Mouse (Mus musculus) hindbrain, embryonic 16.5 days (tissue): Measurements from ENCODE around the gene Sys1. TPM values are rescaled to one million over a fixed set of nuclear protein-coding genes. Genes with fewer than 3 reads are reported as not detected.

Experiments used
- ATAC-seq: fragments of 200-750 bp; cut with Nextera tagmentation; 2 replicates; pipeline ENCODE4 v1.8.0; 2017; ENCODE audit warnings: moderate TSS enrichment, moderate library complexity
- H3K27ac ChIP-seq: fragments of 300-500 bp; sonication (generic); 2 replicates; pipeline ENCODE4 v1.5.1; 2014; ENCODE audit warnings: low read depth, mild to moderate bottlenecking, control low read depth, low read length, moderate library complexity
- H3K27me3 ChIP-seq: fragments of 300-500 bp; sonication (generic); replicated peaks from 2 replicates; pipeline ENCODE4 v1.6.1; 2014; ENCODE audit warnings: low read length; ENCODE audit not compliant: control insufficient read depth, insufficient read depth
- H3K36me3 ChIP-seq: fragments of 300-500 bp; sonication (generic); 2 replicates; pipeline ENCODE4 v1.6.1; 2014; ENCODE audit warnings: mild to moderate bottlenecking, low read length, moderate library complexity, mixed read lengths; ENCODE audit not compliant: control insufficient read depth, insufficient read depth
- H3K4me1 ChIP-seq: fragments of 300-500 bp; sonication (generic); 2 replicates; pipeline ENCODE4 v1.6.1; 2014; ENCODE audit warnings: low read depth, low read length; ENCODE audit not compliant: control insufficient read depth, insufficient read depth
- H3K4me2 ChIP-seq: fragments of 300-500 bp; sonication (generic); 2 replicates; pipeline ENCODE4 v1.6.1; 2014; ENCODE audit warnings: mild to moderate bottlenecking, low read length, control low read depth, moderate library complexity
- H3K4me3 ChIP-seq: fragments of 300-500 bp; sonication (generic); 2 replicates; pipeline ENCODE4 v1.5.1; 2014; ENCODE audit warnings: mild to moderate bottlenecking, low read length, control low read depth, moderate library complexity
- H3K9ac ChIP-seq: fragments of 300-500 bp; sonication (generic); 2 replicates; pipeline ENCODE4 v1.6.1; 2014; ENCODE audit warnings: low read depth, mild to moderate bottlenecking, control low read depth, low read length, moderate library complexity
- H3K9me3 ChIP-seq: fragments of 300-500 bp; sonication (generic); 2 replicates; pipeline ENCODE4 v1.6.1; 2014; ENCODE audit warnings: mild to moderate bottlenecking, low read length, moderate library complexity; ENCODE audit not compliant: control insufficient read depth
- WGBS: fragments of 180-500 bp; shearing (Covaris S2); extraction: QIAGEN DNeasy Blood & Tissue Kit; methylation state at CpG from one replicate; pipeline ENCODE4 v1.1.7; 2014; 5-methylcytosine and 5-hydroxymethylcytosine counted together
- polyA plus RNA-seq: library from polyadenylated mRNA; unstranded; fragments of >200 nt; fragmentation: Nextera tagmentation; extraction: Ambion mirVana; gene quantifications from 2 replicates; pipeline ENCODE4 v1.2.1, GENCODE M21; 2015

Gene Sys1
- polyA plus RNA-seq, 1 experiment from 2014 or later: 89.7 TPM

DNA sequence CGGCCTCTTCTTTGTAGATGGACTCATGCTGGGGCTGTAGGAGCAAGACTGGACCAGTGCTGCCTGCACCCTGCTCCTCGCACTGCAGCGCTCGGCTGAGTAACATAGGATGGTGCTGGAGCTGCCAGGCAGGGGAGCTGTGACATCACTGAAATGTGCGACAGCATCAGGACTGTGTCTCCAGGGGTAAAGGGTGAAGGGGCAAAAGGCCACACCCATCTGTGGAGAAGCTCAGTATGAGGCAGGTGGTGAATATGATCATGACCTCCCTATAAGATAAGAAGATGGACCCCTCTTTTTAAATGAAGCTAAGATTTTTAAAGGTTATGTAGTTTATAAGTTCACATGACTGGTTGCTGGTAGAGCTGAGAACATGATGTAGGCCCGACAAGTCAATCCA is 16.9 kb downstream of the Sys1 start, which contains the start of gene Trp53tg5:
Gene Trp53tg5, minus strand, starts transcription at position 101 of the 400 bp plus-strand sequence.
- Histone ChIP-seq H3K9ac (no peak within 1 kb of the TSS), H3K4me1 (no peaks in the 10 kb centered on the region), H3K9me3 (no peaks in the 10 kb centered on the region), H3K36me3 (peaks cover 22% of the 10 kb centered on the region), H3K27ac (no peak within 1 kb of the TSS), H3K4me3 (no peak within 1 kb of the TSS), H3K27me3 (no peaks in the 10 kb centered on the region), H3K4me2 (no peak within 1 kb of the TSS)
- 83% methylated on average over 6 of the region's 6 CpGs for WGBS
- ATAC-seq: no peak

DNA sequence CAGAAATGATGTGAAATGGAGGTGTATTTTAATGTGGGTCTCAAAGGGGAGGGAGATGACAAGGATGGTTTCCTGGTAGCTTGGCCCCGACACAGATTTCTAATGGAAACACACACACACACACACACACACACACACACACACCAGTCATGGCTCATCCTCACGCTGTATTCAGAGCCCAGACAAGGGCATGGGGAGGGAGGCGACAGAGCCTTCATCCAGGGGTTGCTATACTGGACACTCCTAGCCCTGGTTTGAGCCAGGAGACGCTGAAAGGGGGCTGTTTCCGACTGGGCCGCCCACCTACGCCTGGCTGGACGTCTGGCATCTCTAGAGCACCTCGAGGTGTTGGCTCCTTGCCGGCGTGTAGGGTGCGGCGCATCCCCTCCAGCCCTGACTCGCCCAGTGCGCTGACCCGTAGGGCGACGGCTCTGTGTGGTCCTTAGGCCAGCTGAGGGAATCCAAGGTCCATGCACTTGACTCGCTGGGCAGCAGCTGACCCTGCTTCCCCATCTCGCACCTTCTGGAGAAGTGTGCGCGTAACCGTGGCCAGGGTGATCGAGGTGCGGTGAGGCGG is 29.0 kb downstream of the Sys1 start, which contains the start of gene Dbndd2:
Gene Dbndd2, plus strand, starts transcription at position 426 of the 577 bp plus-strand sequence.
- no peaks in the 10 kb centered on the region for H3K9me3 ChIP-seq
- H3K4me1 ChIP-seq: peaks cover 12% of the 10 kb centered on the region
- H3K9ac ChIP-seq: peak within 1 kb of the TSS; percentile 80
- ATAC-seq: peak; percentile 57
- H3K36me3 ChIP-seq: no peaks in the 10 kb centered on the region
- H3K4me3 ChIP-seq: peak within 1 kb of the TSS; percentile 87
- H3K27me3 ChIP-seq: no peaks in the 10 kb centered on the region
- WGBS: 1% methylated on average over 26 of the region's 26 CpGs
- peak within 1 kb of the TSS; percentile 30 for H3K27ac ChIP-seq
- peak within 1 kb of the TSS; percentile 100 for H3K4me2 ChIP-seq

DNA sequence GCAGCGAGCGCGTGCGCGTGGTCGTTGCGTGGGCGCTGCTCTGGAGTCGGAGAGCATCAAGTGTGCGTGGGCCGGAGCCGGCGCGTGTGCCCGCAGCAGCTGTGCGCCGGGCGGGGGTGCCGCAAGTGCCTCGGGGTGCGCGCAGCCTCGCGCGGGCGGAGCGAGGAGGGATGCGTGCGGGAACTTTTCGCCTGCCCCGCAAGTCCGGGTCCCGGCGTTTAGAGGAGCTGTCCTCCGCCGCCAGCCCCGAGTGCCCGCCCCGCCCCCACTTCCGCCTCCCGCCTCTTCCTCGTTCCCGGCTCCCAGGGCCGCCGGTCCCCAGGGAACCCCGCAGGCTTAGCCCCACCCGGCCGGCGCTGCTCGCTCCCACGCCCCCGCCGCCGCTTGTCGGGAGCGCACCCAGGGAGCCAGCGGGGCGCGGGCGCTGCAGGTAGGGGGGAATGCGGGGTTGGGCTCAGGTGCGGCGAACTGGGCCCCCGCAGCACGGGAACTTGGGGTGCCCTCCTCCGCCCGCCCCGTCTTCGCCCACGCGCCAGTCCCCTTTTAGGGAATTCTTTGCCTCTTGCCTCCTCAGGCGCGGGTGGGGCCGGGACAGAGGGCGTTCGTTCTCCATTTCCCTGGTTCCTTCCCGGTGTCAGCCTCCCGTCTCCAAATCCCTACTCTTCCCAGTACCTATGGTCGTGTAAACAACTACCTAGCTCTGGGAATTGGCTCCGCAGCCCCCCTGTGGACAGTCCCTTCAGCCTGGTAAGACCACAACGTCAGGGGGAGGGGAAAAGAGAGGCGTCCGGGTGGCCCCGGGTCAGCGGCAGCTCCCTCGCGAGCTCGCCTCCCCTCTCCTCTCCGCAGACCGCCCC is 29.7 kb downstream of the Sys1 start:
- WGBS: 0% methylated on average over 52 of the region's 90 CpGs
- peak overlapping the region; percentile 80 for H3K9ac ChIP-seq
- no peaks in the 10 kb centered on the region for H3K27me3 ChIP-seq
- H3K9me3 ChIP-seq: no peaks in the 10 kb centered on the region
- H3K4me3 ChIP-seq: peak overlapping the region; percentile 87
- peaks cover 12% of the 10 kb centered on the region for H3K4me1 ChIP-seq
- H3K27ac ChIP-seq: peak overlapping the region; percentile 30; the same call in 1 of the 2 replicates
- peak; percentile 65 for ATAC-seq
- H3K4me2 ChIP-seq: peak overlapping the region; percentile 100
- H3K36me3 ChIP-seq: no peaks in the 10 kb centered on the region

DNA sequence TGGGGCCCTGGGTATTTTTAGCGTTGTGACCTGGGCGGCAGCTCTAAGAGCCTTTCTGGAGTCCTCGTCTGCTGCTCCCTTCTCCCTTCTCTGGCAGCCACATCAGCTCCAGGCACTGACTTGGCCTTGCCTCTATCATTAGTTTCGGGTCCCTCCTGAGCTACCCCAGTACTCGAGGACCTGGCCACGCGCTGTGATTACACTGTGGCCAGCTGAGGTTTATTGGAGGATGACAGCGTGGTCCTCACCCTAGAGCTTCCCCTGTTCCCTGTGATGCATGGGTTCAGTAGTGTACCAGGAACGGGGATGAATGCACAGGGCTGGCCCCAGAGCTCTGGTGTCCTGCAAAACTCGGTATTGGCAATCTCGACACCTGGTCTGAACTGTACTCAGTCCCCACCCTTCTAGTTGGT is 30.4 kb downstream of the Sys1 start:
- H3K4me1 ChIP-seq: peaks cover 12% of the 10 kb centered on the region
- no peak for ATAC-seq
- no peaks in the 10 kb centered on the region for H3K9me3 ChIP-seq
- H3K36me3 ChIP-seq: no peaks in the 10 kb centered on the region
- peak overlapping the region; percentile 100 for H3K4me2 ChIP-seq
- peak overlapping the region; percentile 80 for H3K9ac ChIP-seq
- 13% methylated on average over 11 of the region's 11 CpGs for WGBS
- H3K27ac ChIP-seq: peak overlapping the region; percentile 30; the same call in 1 of the 2 replicates
- H3K4me3 ChIP-seq: peak overlapping the region; percentile 87
- H3K27me3 ChIP-seq: no peaks in the 10 kb centered on the region

DNA sequence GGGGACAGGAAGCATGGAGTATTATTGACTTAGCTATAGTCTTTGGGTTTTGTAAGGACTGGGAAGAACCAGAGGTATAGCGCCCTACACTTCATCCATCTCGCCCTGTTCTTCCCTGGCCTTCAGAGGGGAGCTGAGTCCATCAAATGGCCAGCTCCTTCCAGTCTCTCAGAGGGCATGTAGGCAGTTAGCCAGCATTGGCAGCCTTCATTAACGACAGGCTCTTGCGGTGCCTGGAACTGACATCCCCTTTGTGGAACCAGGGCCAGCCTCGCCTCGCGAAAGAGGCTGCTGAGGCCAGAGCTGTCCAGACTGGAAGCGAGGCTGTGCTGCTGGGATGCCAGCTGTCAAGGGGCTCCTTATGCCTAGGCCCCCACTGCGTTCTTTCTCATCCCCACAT is 31.0 kb downstream of the Sys1 start:
- Histone ChIP-seq H3K4me1 (peaks cover 12% of the 10 kb centered on the region), H3K27ac (no peak overlapping the region), H3K9me3 (no peaks in the 10 kb centered on the region), H3K36me3 (no peaks in the 10 kb centered on the region), H3K4me2 (peak overlapping the region; percentile 100), H3K27me3 (no peaks in the 10 kb centered on the region), H3K4me3 (no peak overlapping the region), H3K9ac (no peak overlapping the region; the same call in 1 of the 2 replicates)
- WGBS: 53% methylated on average over 9 of the region's 9 CpGs
- ATAC-seq: peak; percentile 31; the same call in 1 of the 2 replicates

DNA sequence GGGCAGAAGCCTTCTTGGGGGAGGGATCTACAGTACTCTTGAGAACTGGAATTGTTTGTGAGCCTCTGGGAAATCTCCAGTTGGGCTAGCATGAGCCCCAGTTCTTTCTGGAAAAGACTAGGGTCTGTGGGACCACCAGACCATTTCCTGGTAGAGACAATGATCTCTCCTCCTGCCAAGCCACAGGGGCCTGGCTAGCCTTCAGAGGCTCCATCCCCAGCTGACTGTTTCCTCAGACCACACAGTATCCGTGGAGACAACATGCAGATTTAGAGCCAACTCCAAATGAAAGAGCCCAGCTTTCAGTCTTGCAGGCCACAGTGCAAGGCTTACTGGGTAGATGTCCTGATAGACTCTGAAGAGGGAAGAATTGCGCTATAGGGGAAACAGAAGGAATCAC is 37.4 kb downstream of the Sys1 start:
- Histone ChIP-seq H3K9ac (no peak overlapping the region), H3K4me1 (peaks cover 15% of the 10 kb centered on the region), H3K27ac (no peak overlapping the region; the same call in 1 of the 2 replicates), H3K36me3 (peaks cover under 1% of the 10 kb centered on the region; the same call in 1 of the 2 replicates), H3K4me3 (no peak overlapping the region), H3K4me2 (no peak overlapping the region), H3K27me3 (no peaks in the 10 kb centered on the region), H3K9me3 (no peaks in the 10 kb centered on the region)
- 44% methylated on average over 2 of the region's 2 CpGs for WGBS
- peak; percentile 70 for ATAC-seq

DNA sequence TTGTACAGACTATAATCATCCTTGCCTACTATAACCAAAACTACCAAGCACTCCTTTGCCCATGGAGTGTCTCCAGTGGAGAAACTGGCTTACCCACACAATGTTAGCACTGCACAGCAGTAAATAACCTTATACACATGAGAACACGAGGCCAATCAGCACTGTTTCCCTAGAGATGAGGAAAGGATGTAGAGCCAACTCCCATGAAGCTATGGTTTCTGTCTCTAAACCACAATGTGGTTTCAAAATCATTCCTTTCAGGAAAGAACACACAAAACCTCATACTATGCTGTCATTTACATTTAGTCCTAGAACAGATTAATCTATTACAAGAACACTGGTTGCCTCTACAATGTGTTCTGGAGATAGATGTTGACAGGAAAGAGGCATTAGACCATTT is 39.6 kb downstream of the Sys1 start:
- Histone ChIP-seq H3K9ac (no peak overlapping the region), H3K9me3 (no peaks in the 10 kb centered on the region), H3K27me3 (no peaks in the 10 kb centered on the region), H3K36me3 (peaks cover 7% of the 10 kb centered on the region; the same call in 1 of the 2 replicates), H3K4me1 (peaks cover 15% of the 10 kb centered on the region), H3K27ac (no peak overlapping the region), H3K4me2 (no peak overlapping the region; the same call in 1 of the 2 replicates), H3K4me3 (no peak overlapping the region; the same call in 1 of the 2 replicates)
- ATAC-seq: no peak
- WGBS: 63% methylated on average over 1 of the region's 1 CpGs

DNA sequence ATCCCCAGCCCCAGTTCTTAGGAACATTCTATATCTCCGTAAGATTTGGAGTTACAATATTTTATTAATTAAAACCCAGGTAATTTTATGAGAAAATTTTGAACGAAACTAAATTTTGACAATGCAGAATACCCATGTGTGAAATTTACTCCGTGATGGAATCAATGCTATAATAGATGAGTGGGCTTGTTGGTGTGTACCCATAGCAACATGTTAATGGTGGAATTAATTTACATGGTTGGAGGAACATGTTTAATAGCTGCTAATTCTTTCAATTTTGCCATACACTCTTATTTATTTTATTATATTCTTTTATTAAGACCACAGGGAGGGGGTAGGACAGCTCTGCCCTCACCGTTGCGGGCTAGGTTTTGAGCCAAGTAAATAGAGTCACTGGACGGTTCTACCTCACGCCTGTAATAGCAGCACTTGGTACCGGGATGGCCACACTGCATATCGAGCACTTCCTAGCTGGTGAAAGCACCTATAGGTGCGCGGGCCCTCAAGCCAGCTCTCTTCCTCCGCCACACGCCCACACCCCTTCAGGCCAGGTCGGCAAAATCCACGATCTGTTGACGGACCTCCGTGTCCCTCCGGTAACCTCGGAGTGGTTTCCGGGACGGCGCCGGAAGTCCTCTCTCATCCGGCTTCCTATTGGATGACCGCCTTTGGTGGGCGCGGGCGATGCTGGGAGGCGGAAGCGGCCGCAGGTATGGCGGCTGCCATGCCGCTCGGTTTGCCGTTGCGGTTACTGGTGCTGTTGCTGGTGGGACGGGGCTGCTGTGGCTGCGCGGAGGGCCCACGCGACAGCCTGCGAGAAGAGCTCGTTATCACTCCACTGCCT is 40.3 kb downstream of the Sys1 start, which contains the start of gene Pigt:
Gene Pigt, plus strand, starts transcription at position 674 of the 844 bp plus-strand sequence.
- 4% methylated on average over 43 of the region's 43 CpGs for WGBS
- peak within 1 kb of the TSS; percentile 87 for H3K9ac ChIP-seq
- peak; percentile 94 for ATAC-seq
- H3K4me1 ChIP-seq: peaks cover 15% of the 10 kb centered on the region
- no peaks in the 10 kb centered on the region for H3K9me3 ChIP-seq
- H3K27me3 ChIP-seq: no peaks in the 10 kb centered on the region
- peak within 1 kb of the TSS; percentile 87 for H3K4me2 ChIP-seq
- peaks cover 12% of the 10 kb centered on the region; the same call in 1 of the 2 replicates for H3K36me3 ChIP-seq
- peak within 1 kb of the TSS; percentile 68 for H3K4me3 ChIP-seq
- peak within 1 kb of the TSS; percentile 86 for H3K27ac ChIP-seq
